Mouse (Mus musculus) cerebellum, postnatal 36 days (tissue): ENCODE data around the gene Pou2af1.
A peak's percentile ranks its signal among the peaks of the same experiment; 100 is the strongest.

Source experiments
- DNase-seq, 2 experiments: peaks; one replicate each; pipeline ENCODE4 v3.0.0; 2021 to 2022; ENCODE audit warnings: mixed read lengths in 2 of 2

The Pou2af1 gene

GRCm38 (mm10) chr9:51230701-51231389, 17.3 kb downstream of the Pou2af1 start:
- DNase-seq = no peak

DNA sequence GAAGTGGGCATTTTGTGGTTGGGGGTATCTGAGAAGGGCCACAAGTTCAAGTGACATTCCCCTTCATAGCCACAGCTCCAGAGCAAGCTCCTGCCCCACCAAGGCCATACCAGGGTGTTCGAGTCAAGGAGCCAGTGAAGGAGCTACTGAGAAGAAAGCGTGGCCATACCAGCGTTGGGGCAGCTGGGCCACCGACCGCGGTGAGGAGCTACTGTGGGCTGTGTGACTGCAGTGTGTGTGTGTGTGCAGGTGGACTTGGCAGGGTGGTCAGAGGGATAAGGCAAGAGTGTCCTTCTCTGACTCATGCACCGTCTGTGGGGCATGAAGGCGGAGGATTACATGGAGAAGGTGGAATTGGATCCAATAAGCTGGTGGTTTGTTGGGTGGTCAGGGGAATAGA, 18.7 kb downstream of the Pou2af1 start:
- no peak for DNase-seq

- DNase-seq = no peak
Observed at GRCm38 (mm10) chr9:51238741-51239385, 25.4 kb downstream of the Pou2af1 start.

DNA sequence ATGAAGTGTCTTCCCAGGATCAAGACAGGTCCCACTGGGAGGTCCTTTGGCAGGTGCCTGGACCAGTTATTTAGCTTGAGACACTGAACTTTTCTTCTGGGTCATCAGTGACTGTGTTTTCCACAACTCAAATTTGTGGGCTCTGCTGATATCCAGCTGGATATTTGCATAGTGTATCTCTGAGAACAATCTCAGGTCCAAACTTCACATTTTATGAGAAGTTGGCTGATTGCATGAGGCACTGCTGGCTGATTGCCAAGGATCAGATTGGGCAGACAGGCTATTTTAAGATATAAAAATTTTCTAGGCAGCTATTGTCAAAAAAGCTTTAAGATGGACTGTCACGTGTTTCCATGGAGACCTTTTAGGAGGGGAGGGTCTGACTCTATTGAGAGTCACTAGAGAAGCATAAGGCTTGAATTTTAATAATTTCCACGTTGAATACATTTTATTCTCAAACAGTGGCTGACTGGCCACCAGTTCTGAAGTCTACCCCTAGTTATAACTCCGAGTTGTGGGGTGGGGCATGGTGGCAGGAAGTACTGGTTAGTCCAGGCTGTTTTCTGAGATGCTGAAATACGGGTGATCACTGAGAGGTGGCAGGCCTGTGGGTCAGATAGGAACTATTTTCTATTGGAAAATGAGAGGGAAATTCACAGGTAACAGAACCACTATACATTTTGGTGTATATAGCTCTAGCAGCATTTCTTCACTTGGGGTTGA, 43.4 kb downstream of the Pou2af1 start:
- no peak for DNase-seq

- no peak for DNase-seq
Observed at GRCm38 (mm10) chr9:51258426-51258825, 44.9 kb downstream of the Pou2af1 start.

DNA sequence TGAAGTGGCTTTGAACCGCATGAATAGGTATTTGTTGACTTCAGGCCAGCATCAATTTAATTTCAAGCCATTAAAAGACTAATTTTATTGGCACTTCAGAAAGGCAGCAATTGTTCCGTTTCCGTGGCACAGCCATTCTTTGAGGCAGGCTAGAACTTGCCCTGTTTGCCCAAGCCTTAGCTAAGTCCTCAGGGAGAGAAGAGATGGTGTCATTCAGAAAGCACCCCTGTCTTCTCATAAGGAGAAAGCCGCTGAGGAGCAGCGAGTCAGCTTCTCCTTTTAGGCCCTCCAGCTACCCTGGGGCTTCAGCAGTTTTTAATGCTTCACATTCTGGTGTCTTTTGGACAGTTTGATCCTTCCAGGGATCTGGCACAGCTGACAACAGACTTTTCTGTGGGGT, 55.3 kb downstream of the Pou2af1 start:
- DNase-seq = no peak

- no peak for DNase-seq
Observed at GRCm38 (mm10) chr9:51271073-51271472, 57.6 kb downstream of the Pou2af1 start.

DNA sequence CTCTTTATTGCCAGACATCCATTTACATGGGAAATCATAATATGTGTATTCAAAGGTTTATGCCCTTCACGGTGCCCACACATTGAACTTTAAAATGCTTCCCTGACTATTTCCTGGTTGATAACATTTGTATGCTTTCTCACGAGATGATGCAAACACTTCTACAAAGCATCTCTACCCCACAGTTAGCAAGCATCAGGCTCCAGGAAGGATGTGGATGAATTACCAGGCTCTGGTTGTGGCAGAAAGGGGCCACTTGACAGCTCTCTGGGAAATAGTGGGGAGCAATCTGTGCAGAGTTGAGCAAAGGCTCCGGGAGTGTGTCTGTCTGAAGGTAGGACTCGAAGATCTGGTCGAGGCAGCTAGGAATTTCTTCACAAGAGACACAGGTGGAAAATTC, 58.6 kb downstream of the Pou2af1 start:
- DNase-seq = no peak

GRCm38 (mm10) chr9:51273581-51274154, 60.2 kb downstream of the Pou2af1 start:
- DNase-seq = no peak

GRCm38 (mm10) chr9:51274678-51275077, 61.2 kb downstream of the Pou2af1 start:
- DNase-seq = no peak

- no peak for DNase-seq
Observed at GRCm38 (mm10) chr9:51277834-51278498, 64.5 kb downstream of the Pou2af1 start.

- peak; percentile 27 to 38 for DNase-seq
Observed at GRCm38 (mm10) chr9:51278500-51279381, 65.2 kb downstream of the Pou2af1 start, which contains the start of gene Colca2. Gene Colca2, minus strand, starts transcription at chr9:51278569.

GRCm38 (mm10) chr9:51286079-51286478, 72.6 kb downstream of the Pou2af1 start:
- no peak for DNase-seq
